Mouse (Mus musculus): ENCODE data around the gene Plekhg2.

Gene Plekhg2

DNA sequence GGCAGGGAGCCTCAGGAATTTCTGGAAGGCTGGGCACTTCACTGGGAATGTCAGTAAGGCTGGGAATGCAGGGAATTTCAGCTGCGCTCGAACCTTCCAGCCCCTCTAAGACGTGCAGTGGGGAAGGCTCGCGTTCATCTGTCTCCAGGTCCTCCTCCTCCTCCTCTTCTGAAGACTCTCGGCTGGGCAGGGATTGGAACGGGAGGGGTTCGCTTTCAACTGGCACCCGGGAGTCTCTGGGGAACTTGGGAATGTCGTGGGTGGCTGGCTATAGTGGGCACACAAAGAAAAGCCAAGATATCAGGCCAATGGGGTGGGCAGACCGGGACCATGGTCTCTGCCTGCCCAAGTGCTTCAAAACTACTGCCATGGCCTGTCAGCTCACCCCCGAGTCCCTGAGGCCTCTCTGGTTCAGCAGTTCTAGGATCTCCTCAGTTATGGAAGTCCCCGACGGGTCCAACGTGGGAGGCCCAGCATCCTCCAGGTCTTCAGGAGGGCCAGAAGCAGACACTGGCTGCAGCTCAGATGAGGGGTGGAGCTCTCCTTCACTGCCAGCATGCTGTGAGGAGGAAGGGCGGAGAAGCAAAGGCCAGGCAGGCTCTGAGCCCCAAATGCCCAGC lies 9.8 kb downstream of the Plekhg2 start:
- no peak for DNase-seq

DNA sequence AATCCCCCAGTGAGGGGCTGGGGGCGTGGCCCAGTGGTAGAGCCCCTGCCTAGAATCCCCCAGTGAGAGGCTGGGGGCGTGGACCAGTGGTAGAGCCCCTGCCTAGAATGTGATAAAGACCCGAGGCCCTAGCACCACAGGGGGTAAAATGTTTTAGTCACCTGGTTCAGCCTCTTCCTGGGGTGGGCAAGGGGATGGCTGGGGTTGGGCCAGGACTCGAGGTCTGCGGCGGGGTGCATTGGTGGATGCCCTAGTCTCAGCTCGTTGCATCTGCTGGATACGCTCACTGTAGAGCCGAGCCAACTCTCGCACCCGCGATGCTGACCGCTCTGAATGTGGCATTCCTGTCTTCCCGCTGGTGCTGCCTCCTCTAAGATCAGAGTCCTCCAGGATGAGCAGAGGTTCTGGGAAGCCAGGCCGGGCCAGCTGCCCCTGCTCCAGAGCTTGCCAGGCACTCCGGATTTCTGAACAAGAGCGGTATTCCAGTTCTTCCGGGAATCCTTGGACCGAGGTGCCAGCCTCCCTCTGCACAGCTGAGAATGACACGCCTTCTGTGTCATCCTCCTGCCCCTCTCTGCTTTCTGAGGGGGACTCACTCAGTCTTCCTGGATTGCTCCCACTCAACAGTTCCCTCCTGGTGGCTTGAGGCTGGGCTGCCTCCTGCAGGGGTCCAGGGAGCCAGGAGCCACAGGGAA lies 10.6 kb downstream of the Plekhg2 start:
- DNase-seq = no peak

DNA sequence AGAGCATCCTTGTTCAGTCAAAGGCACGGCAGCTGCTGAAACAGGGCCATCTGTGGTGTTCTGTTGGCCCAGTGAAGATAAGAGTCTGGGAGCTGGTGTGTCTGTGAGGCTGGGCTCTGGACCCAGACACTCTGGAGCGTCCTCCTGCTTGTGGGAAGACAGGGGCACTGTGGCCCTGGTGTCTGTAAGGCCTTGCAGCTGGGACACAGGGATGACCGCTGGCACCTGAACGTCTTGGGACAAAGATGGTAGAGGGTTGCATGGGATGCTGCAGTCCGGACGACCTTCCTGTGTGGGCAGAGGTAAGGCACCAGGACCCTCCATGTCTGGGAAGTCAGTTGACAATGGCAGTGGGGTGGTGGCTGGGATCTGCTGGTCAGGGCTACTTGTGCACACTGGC lies 12.1 kb downstream of the Plekhg2 start:
- no peak for DNase-seq

- DNase-seq = no peak
Observed at GRCm38 (mm10) chr7:28359854-28360253, 12.5 kb downstream of the Plekhg2 start.

DNA sequence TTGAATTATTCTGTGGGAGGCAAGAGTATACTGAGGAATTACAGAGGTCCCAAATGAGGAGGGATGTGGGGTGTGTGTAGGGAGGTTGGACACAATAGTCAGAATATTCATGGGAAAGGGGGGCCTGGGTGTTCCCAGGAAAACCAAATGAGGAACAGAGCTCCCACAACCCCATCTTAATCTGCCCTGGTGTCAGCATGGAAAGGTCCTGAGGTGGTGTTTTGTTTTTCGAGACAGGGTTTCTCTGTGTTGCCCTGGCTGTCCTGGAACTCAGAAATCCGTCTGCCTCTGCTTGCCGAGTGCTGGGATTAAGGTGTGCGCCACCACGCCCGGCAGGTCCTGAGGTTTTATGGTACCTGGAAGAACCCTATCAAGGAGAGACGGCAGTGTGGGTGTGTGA lies 14.0 kb downstream of the Plekhg2 start:
- DNase-seq = no peak

DNA sequence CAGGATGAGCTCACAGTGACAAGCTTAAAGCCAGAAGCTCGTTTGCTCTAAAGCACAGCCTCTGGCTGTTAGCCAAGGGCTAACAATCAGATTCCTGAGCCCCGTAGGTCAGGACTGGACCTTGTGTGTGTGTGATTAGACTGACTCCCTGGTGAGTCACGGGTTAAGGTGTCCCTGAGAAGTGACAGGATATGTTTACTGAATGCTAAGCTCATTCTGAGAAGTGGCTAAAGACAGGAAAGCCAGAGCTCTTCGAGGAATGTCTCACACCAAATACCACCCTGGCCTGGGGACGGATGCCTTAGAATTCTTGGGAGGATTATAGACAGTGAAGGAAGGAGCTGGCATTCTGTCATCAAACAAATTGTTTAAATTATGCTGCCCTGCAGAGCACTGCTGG lies 14.4 kb downstream of the Plekhg2 start:
- no peak for DNase-seq

GRCm38 (mm10) chr7:28356981-28357380 lies 15.4 kb downstream of the Plekhg2 start:
- no peak for DNase-seq

DNA sequence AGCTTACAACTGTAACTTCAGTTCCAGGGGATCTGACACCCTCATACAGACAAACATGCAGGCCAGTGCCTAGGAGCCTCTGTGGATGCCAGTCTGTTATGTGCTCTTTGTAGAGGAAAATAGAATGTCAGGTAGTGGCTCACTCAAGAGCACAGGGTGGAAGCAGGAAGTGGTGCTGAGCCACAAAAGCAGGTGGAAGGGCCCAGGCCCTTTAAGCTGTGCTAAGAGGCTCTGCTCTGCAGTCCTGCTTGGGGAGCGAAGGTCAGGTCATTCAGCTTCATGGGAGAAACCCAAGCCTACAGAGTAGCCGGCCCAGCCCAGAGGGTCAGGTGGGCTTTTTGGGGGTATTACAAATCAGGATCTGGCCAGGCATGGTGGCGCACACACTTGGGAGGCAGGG lies 17.2 kb downstream of the Plekhg2 start:
- DNase-seq = no peak

- no peak for DNase-seq
Observed at GRCm38 (mm10) chr7:28354596-28354995, 17.8 kb downstream of the Plekhg2 start.

DNA sequence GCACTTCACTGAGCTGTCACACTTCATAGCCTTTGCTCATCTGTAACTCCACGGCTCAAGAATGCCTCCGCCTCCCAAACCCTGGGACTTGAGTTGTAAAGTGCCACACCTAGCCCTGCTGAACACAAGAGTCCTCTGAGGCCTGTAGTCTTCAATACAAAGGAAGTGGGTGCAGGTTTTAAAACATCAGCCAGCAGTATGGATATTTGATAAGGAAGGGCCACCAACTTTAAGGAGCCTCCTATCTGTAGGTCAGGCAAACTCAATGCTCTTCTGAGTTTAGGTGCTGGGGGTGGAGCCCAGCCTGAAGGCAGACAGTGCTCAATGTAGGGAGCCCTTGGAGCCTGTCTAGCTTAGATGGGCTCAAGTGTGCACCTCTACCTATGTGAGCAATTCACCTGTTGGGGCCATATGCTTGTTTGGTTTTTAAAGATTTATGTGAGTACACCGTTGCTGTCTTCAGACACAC lies 18.3 kb downstream of the Plekhg2 start:
- no peak for DNase-seq

DNA sequence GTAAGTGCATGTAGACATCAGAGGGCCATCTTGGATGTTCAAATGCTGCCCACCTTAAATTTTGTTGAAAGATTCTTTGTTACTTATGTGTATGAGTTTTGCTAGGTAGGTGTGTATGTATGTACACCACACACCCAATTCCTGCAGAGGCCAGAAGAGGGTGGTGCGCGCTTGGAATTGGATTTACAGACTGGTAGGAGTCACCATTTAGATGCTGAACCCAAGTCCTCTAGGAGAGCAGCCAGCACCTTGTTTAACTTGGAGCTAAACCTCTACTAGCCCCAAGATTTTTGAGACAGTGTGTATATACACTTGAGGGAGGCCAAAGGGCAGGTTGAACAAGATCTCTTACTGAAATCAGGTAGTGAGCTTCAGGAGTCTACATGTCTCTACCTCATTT lies 19.1 kb downstream of the Plekhg2 start:
- no peak for DNase-seq

DNA sequence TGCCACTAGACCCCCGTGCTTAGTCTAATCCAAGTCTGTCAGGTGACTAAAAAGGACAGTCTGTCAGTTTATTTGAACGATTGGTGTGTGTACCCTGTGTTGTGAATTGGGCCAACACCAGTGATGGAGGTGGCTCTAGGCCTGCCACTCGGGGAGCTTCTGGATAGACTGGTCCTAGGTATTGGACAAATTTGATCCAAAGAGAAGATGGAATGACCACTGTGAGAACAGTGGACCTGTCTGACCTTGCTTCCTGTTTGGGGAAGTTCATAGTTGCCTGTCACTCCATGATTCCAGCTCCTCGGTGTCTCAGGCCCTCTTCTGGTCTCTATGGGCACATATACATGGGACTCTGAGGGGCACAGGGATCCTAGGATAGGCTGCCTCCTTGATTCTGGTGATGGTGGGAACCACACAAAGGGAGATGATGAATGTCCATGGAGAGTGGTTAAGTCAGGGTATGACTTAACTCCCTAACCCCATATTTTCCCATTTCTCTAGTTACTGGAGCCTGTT lies 20.7 kb downstream of the Plekhg2 start:
- DNase-seq = no peak

GRCm38 (mm10) chr7:28350155-28350883 lies 22.1 kb downstream of the Plekhg2 start, which contains the start of gene Rps16:
Rps16 (plus strand) TSS chr7:28350652.
- peak; percentile 97 for DNase-seq

GRCm38 (mm10) chr7:28348601-28349000 lies 23.8 kb downstream of the Plekhg2 start:
- DNase-seq = no peak

- DNase-seq = no peak
Observed at GRCm38 (mm10) chr7:28347746-28348145, 24.7 kb downstream of the Plekhg2 start.

GRCm38 (mm10) chr7:28344637-28345036 lies 27.8 kb downstream of the Plekhg2 start:
- DNase-seq = peak; percentile 69

GRCm38 (mm10) chr7:28341381-28341780 lies 31.0 kb downstream of the Plekhg2 start:
- DNase-seq = no peak

GRCm38 (mm10) chr7:28339213-28339917 lies 33.0 kb downstream of the Plekhg2 start:
- DNase-seq = peak; percentile 39

DNA sequence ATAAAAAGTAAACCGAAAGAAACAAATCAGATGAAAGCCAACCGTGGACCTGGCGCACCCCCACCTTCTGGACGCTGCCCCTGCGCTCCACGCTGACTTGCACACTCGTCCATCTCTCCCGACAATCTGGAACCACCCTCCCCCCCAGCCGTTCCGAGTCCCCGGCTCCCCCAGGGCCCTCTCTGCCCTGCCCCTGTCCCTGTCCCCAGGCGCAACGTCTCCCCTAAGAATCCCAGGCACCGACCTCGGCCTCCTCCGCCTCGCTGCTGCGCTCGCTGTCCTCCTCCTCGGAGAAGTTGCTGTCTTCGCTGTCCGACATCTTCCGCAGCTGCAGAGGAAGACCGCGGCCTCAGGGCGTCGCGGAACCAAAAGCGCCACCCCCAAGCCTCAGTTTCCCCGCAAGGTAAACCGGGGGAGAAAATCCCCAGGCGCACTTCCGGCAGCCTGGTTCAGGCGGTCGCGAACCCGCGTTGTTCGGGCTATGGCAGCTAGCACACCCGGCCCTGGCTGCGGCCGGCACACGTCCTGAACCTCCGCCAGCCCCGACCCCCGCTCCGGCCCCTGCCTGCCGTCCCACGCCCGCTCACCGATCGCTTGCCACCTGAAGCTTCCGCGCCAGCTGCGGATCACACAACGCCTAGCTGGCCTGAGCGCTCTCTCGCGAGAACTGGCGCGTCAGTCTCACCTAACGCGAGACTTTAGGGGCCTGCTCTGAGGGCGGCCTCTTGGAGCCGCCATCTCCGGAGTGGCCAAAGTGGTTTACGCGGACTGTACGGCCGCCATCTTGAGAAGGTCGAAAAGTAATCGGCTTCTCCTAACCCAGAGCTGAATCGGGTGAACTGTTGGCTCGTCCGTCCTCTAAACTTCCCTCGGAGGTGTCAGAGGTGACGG lies 34.0 kb downstream of the Plekhg2 start, which contains the start of gene Supt5:
TSS of gene Supt5 (minus strand) at position 639 of the 891 bp plus-strand sequence.
- DNase-seq = peak; percentile 95

GRCm38 (mm10) chr7:28335471-28335870 lies 36.9 kb downstream of the Plekhg2 start:
- no peak for DNase-seq

- DNase-seq = no peak
Observed at GRCm38 (mm10) chr7:28334534-28334933, 37.9 kb downstream of the Plekhg2 start.

GRCm38 (mm10) chr7:28328260-28328659 lies 44.1 kb downstream of the Plekhg2 start:
- DNase-seq = no peak
